Comparison of ENCODE assay signal across 12 mouse cellular contexts in the genomic region with DNA sequence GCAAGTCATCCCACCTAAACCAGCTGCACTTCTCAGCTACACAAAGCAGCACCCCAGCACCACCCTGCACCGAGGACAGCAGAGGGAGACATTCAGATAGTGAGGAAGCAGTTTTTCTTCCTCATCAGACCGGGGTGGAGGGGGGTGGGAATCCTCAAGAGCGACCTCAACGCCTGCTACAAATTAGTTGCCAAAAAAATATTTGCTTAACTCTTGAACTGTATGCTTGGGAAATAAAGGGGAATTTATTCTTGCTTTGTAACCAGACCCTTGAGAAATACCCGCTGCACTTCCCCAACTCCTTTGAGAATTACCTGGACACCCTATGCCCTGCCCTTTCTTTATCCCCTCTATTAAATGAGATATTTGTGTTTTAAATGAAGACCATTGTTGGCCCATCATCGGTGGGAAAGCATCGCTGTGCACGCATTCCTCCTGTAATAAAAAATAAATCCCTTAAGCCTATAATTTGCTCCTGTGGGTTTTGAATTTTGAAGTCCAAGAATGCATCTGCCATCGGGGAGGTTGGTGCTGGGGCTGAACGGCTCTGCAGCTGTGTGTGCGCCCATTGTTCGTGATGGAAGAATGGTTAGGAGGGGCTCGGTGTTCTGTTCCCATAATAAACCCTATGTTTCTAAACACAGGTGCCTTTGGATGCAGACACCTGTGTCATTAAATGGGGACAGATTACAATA.
DNase-seq lines count a peak whose midpoint lies in the region; ATAC-seq and TF ChIP-seq lines count a peak whose summit lies in the region.
"Had no signal": no experiment of that assay in that cellular context is flagged by ENCODE, and none has a peak within 500 bp of the region (broad histone marks: within the 10 kb centered on the region; RNA-seq: fewer than 3 reads in every experiment).

No protein-coding gene starts in this region.

- no peak overlapping the region for H3K9ac ChIP-seq in heart, postnatal 0 days (replicated peaks; ENCODE audit: low read depth, low read length)
- no peak overlapping the region for H3K9ac ChIP-seq in heart, embryonic 12.5 days
- H3K9ac ChIP-seq in liver, embryonic 11.5 days (ENCODE audit: low read depth, low read length): no peak overlapping the region
- H3K9ac ChIP-seq in embryonic facial prominence, embryonic 12.5 days: no peak overlapping the region
- H3K9ac ChIP-seq: forebrain, embryonic 15.5 days; hindbrain, embryonic 13.5 days had no signal

- DNase-seq in heart, postnatal 0 days (ENCODE audit: low spot score): no peak
- DNase-seq in liver: peak; percentile 13
- DNase-seq in liver, embryonic 11.5 days (ENCODE audit: low spot score): no peak
- peak; percentile 24 for DNase-seq in adipocyte (ENCODE audit: low spot score)
- no peak for DNase-seq in ovary, postnatal 14 days (ENCODE audit: low spot score)
- DNase-seq in layer of hippocampus, postnatal 25 days (ENCODE audit: extremely low spot score in 1 of 2, low spot score in 1 of 2): no peak
- DNase-seq: gastrocnemius, postnatal 25 days; layer of hippocampus, adult 9-11 months had no signal

- H3K27me3 ChIP-seq in heart, postnatal 0 days (ENCODE audit: control insufficient read depth, insufficient read depth, low read length): no peaks in the 10 kb centered on the region
- no peaks in the 10 kb centered on the region for H3K27me3 ChIP-seq in heart, embryonic 12.5 days (replicated peaks)
- H3K27me3 ChIP-seq in liver, embryonic 11.5 days (replicated peaks; ENCODE audit: control insufficient read depth, insufficient read depth, low read length): no peaks in the 10 kb centered on the region
- no peaks in the 10 kb centered on the region for H3K27me3 ChIP-seq in embryonic facial prominence, embryonic 12.5 days
- H3K27me3 ChIP-seq: forebrain, embryonic 15.5 days; hindbrain, embryonic 13.5 days had no signal

- no peak overlapping the region for H3K4me2 ChIP-seq in heart, postnatal 0 days (ENCODE audit: low read depth, low read length)
- H3K4me2 ChIP-seq in heart, embryonic 12.5 days: no peak overlapping the region
- no peak overlapping the region for H3K4me2 ChIP-seq in liver, embryonic 11.5 days
- no peak overlapping the region for H3K4me2 ChIP-seq in embryonic facial prominence, embryonic 12.5 days (replicated peaks)
- H3K4me2 ChIP-seq: forebrain, embryonic 15.5 days; hindbrain, embryonic 13.5 days had no signal

- WGBS in heart, postnatal 0 days: 64% methylated on average over 13 of the region's 13 CpGs
- WGBS in heart, embryonic 12.5 days: 66% methylated on average over 13 of the region's 13 CpGs
- 61% methylated on average over 13 of the region's 13 CpGs for WGBS in liver, embryonic 11.5 days
- 28% methylated on average over 13 of the region's 13 CpGs for WGBS in embryonic facial prominence, embryonic 12.5 days

- no peak overlapping the region for H3K27ac ChIP-seq in heart, postnatal 0 days (ENCODE audit: low read depth)
- H3K27ac ChIP-seq in heart, embryonic 12.5 days (ENCODE audit: poor library complexity, severe bottlenecking): no peak overlapping the region
- no peak overlapping the region for H3K27ac ChIP-seq in liver, embryonic 11.5 days (ENCODE audit: low read depth, low read length)
- H3K27ac ChIP-seq in embryonic facial prominence, embryonic 12.5 days: peak overlapping the region; percentile 72
- H3K27ac ChIP-seq: forebrain, embryonic 15.5 days; hindbrain, embryonic 13.5 days had no signal

- TF ChIP-seq CTCF in heart, postnatal 0 days (IDR thresholded peaks at IDR 0.05; ENCODE audit: low read depth): 0 out of 2 replicates have a peak, but pooled peaks have one; percentile 1

- H3K36me3 ChIP-seq in heart, postnatal 0 days (replicated peaks; ENCODE audit: control insufficient read depth, insufficient read depth, low read length): no peaks in the 10 kb centered on the region
- no peaks in the 10 kb centered on the region for H3K36me3 ChIP-seq in heart, embryonic 12.5 days
- no peaks in the 10 kb centered on the region for H3K36me3 ChIP-seq in liver, embryonic 11.5 days (ENCODE audit: control insufficient read depth, insufficient read depth, low read length)
- H3K36me3 ChIP-seq in embryonic facial prominence, embryonic 12.5 days: no peaks in the 10 kb centered on the region
- H3K36me3 ChIP-seq: forebrain, embryonic 15.5 days; hindbrain, embryonic 13.5 days had no signal

- no peaks in the 10 kb centered on the region for H3K9me3 ChIP-seq in heart, postnatal 0 days (replicated peaks; ENCODE audit: control insufficient read depth, low read length)
- H3K9me3 ChIP-seq in heart, embryonic 12.5 days (replicated peaks): no peaks in the 10 kb centered on the region
- no peaks in the 10 kb centered on the region for H3K9me3 ChIP-seq in liver, embryonic 11.5 days (ENCODE audit: control insufficient read depth, low read length)
- no peaks in the 10 kb centered on the region for H3K9me3 ChIP-seq in embryonic facial prominence, embryonic 12.5 days
- H3K9me3 ChIP-seq: forebrain, embryonic 15.5 days; hindbrain, embryonic 13.5 days had no signal

- TF ChIP-seq EP300 in heart, postnatal 0 days (IDR thresholded peaks at IDR 0.05; ENCODE audit: low read depth): no peak

- no peak overlapping the region for H3K4me3 ChIP-seq in heart, postnatal 0 days (ENCODE audit: low read depth, low read length)
- no peak overlapping the region for H3K4me3 ChIP-seq in heart, embryonic 12.5 days
- no peak overlapping the region for H3K4me3 ChIP-seq in liver, embryonic 11.5 days (ENCODE audit: low read depth, low read length)
- no peak overlapping the region for H3K4me3 ChIP-seq in embryonic facial prominence, embryonic 12.5 days
- H3K4me3 ChIP-seq: forebrain, embryonic 15.5 days; hindbrain, embryonic 13.5 days had no signal

- no peak for ATAC-seq in heart, postnatal 0 days (ENCODE audit: insufficient read depth, low read depth)
- no peak for ATAC-seq in heart, embryonic 12.5 days (ENCODE audit: insufficient number of reproducible peaks, low FRiP score)
- no peak for ATAC-seq in liver, embryonic 11.5 days (replicated peaks; ENCODE audit: low FRiP score)
- ATAC-seq in embryonic facial prominence, embryonic 12.5 days (ENCODE audit: insufficient number of reproducible peaks, insufficient read depth, low FRiP score, low TSS enrichment): peak; percentile 62
- ATAC-seq: forebrain, embryonic 15.5 days had no signal

- no peaks in the 10 kb centered on the region; the same call in 1 of the 2 replicates for H3K4me1 ChIP-seq in heart, postnatal 0 days (ENCODE audit: control insufficient read depth, insufficient read depth)
- no peaks in the 10 kb centered on the region; the same call in 1 of the 2 replicates for H3K4me1 ChIP-seq in heart, embryonic 12.5 days (replicated peaks)
- no peaks in the 10 kb centered on the region for H3K4me1 ChIP-seq in liver, embryonic 11.5 days (replicated peaks; ENCODE audit: control insufficient read depth, insufficient read depth, low read length)
- peaks cover 26% of the 10 kb centered on the region for H3K4me1 ChIP-seq in embryonic facial prominence, embryonic 12.5 days
- H3K4me1 ChIP-seq: forebrain, embryonic 15.5 days had no signal

Comparison
In these comparisons a context has a peak if more than half of its experiments do, and no peak if none do; other contexts are left out.
1. DNase-seq: peak in liver (single experiment) and adipocyte (single experiment); none in heart, postnatal 0 days (single experiment), liver, embryonic 11.5 days (single experiment), ovary, postnatal 14 days (single experiment) and layer of hippocampus, postnatal 25 days (0 of 2).